Mouse (Mus musculus) midbrain, embryonic 14.5 days (tissue): ENCODE measurements around the gene Hs3st4. TPM values are rescaled to one million over a fixed set of nuclear protein-coding genes. Genes with fewer than 3 reads are reported as not detected.

Source experiments
- ATAC-seq: fragments of 200-750 bp; cut with Nextera tagmentation; 2 replicates; pipeline ENCODE4 v1.8.0; 2017; ENCODE audit warnings: moderate number of reproducible peaks, moderate library complexity; ENCODE audit not compliant: low FRiP score, low TSS enrichment
- DNase-seq: peaks from one replicate; pipeline ENCODE4 v3.0.0-alpha.2; 2015
- H3K27ac ChIP-seq: fragments of 300-500 bp; sonication (generic); replicated peaks from 2 replicates; pipeline ENCODE4 v1.5.1; 2014; ENCODE audit warnings: mild to moderate bottlenecking, low read depth, low read length, moderate library complexity
- H3K27me3 ChIP-seq: fragments of 300-500 bp; sonication (generic); 2 replicates; pipeline ENCODE4 v1.6.1; 2014; ENCODE audit warnings: low read length, control low read depth, mixed read lengths; ENCODE audit not compliant: control insufficient read depth, insufficient read depth
- H3K36me3 ChIP-seq: fragments of 300-500 bp; sonication (generic); 2 replicates; pipeline ENCODE4 v1.6.1; 2014; ENCODE audit warnings: low read length, control low read depth; ENCODE audit not compliant: control insufficient read depth, insufficient read depth
- H3K4me1 ChIP-seq: fragments of 300-500 bp; sonication (generic); 2 replicates; pipeline ENCODE4 v1.6.1; 2014; ENCODE audit warnings: mild to moderate bottlenecking, antibody characterized with exemption, low read length, control low read depth; ENCODE audit not compliant: control insufficient read depth, insufficient read depth
- H3K4me2 ChIP-seq: fragments of 300-500 bp; sonication (generic); 2 replicates; pipeline ENCODE4 v1.6.1; 2014; ENCODE audit warnings: mild to moderate bottlenecking, low read length, moderate library complexity
- H3K4me3 ChIP-seq: fragments of 300-500 bp; sonication (generic); replicated peaks from 2 replicates; pipeline ENCODE4 v1.5.1; 2014; ENCODE audit warnings: low read depth, low read length
- H3K9ac ChIP-seq: fragments of 300-500 bp; sonication (generic); replicated peaks from 2 replicates; pipeline ENCODE4 v1.6.1; 2014; ENCODE audit warnings: mild to moderate bottlenecking, low read length, moderate library complexity
- H3K9me3 ChIP-seq: fragments of 300-500 bp; sonication (generic); 2 replicates; pipeline ENCODE4 v1.6.1; 2016; ENCODE audit warnings: low read length, control low read depth, mixed read lengths; ENCODE audit not compliant: control insufficient read depth
- whole genome bisulfite sequencing: fragments of 180-500 bp; shearing (Covaris S2); extraction: QIAGEN DNeasy Blood & Tissue Kit; methylation state at CpG from one replicate; pipeline ENCODE4 v1.1.7; 2014; 5-methylcytosine and 5-hydroxymethylcytosine counted together
- polyA plus RNA-seq: library from polyadenylated mRNA; unstranded; fragments of >200 nt; fragmentation: Nextera tagmentation; extraction: Ambion mirVana; gene quantifications from 2 replicates; pipeline ENCODE4 v1.2.1, GENCODE M21; 2014

The Hs3st4 gene
- polyA plus RNA-seq, 1 experiment from 2014 or later: 10.9 TPM

- no peak overlapping the region for H3K4me3 ChIP-seq
- H3K4me1 ChIP-seq: no peaks in the 10 kb centered on the region
- no peak for ATAC-seq
- no peak overlapping the region for H3K27ac ChIP-seq
- no peaks in the 10 kb centered on the region for H3K36me3 ChIP-seq
- H3K27me3 ChIP-seq: no peaks in the 10 kb centered on the region
- no peak overlapping the region for H3K4me2 ChIP-seq
- no peak overlapping the region for H3K9ac ChIP-seq
- no peaks in the 10 kb centered on the region for H3K9me3 ChIP-seq
- DNase-seq: no peak
Observed at GRCm38 (mm10) chr7:124047382-124047781, 64.7 kb downstream of the Hs3st4 start.

DNA sequence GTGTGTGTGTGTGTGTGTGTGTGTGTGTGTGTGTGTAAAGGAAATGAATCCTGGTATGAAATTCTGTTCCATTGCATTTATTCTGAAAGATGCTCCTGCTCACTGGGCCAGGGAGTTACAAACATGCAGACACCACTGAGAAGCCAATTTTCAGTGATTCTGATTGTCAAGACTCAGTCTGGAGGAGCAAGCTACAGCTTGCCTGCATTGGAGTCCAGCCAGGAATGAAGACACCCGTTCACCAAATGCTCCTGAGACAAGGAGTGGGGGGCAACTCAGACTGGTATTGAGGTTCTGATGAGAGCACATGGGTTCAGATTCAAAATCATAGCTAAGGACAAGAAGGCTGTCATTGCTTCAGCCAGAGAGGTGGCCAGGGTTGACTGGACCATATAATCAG, 66.3 kb downstream of the Hs3st4 start:
- no peak for DNase-seq
- 85% methylated on average over 1 of the region's 1 CpGs for WGBS

GRCm38 (mm10) chr7:124050421-124050820, 67.8 kb downstream of the Hs3st4 start:
- Histone ChIP-seq H3K4me1 (no peaks in the 10 kb centered on the region), H3K4me3 (no peak overlapping the region), H3K36me3 (no peaks in the 10 kb centered on the region), H3K9ac (no peak overlapping the region), H3K9me3 (no peaks in the 10 kb centered on the region), H3K27ac (no peak overlapping the region), H3K27me3 (no peaks in the 10 kb centered on the region), H3K4me2 (no peak overlapping the region)
- DNase-seq (no peak), ATAC-seq (no peak)
- 91% methylated on average over 5 of the region's 5 CpGs for WGBS

More for the DNA sequence above, 66.3 kb downstream of the Hs3st4 start:
- Histone ChIP-seq H3K4me3 (no peak overlapping the region), H3K36me3 (no peaks in the 10 kb centered on the region), H3K4me2 (no peak overlapping the region), H3K27ac (no peak overlapping the region), H3K9ac (no peak overlapping the region), H3K4me1 (no peaks in the 10 kb centered on the region), H3K9me3 (no peaks in the 10 kb centered on the region), H3K27me3 (no peaks in the 10 kb centered on the region)
- no peak for ATAC-seq

- H3K27ac ChIP-seq: no peak overlapping the region
- H3K27me3 ChIP-seq: no peaks in the 10 kb centered on the region
- H3K4me3 ChIP-seq: no peak overlapping the region
- H3K4me1 ChIP-seq: no peaks in the 10 kb centered on the region
- DNase-seq: no peak
- ATAC-seq: no peak
- H3K9ac ChIP-seq: no peak overlapping the region
- H3K36me3 ChIP-seq: no peaks in the 10 kb centered on the region
- no peaks in the 10 kb centered on the region for H3K9me3 ChIP-seq
- no peak overlapping the region for H3K4me2 ChIP-seq
- WGBS: 71% methylated on average over 1 of the region's 1 CpGs
Observed at GRCm38 (mm10) chr7:124083741-124084140, 101.1 kb downstream of the Hs3st4 start.

- Histone ChIP-seq H3K36me3 (no peaks in the 10 kb centered on the region), H3K27ac (no peak overlapping the region), H3K9ac (no peak overlapping the region), H3K27me3 (no peaks in the 10 kb centered on the region), H3K4me3 (no peak overlapping the region), H3K9me3 (no peaks in the 10 kb centered on the region), H3K4me2 (no peak overlapping the region), H3K4me1 (no peaks in the 10 kb centered on the region)
- DNase-seq: peak; percentile 85
- no peak for ATAC-seq
- 6% methylated on average over 2 of the region's 2 CpGs for WGBS
Observed at GRCm38 (mm10) chr7:124129019-124129418, 146.3 kb downstream of the Hs3st4 start.

GRCm38 (mm10) chr7:124131312-124131711, 148.6 kb downstream of the Hs3st4 start:
- WGBS: 62% methylated on average over 7 of the region's 7 CpGs
- H3K27me3 ChIP-seq: no peaks in the 10 kb centered on the region
- no peak for ATAC-seq
- H3K9ac ChIP-seq: no peak overlapping the region
- H3K27ac ChIP-seq: no peak overlapping the region
- no peak overlapping the region for H3K4me2 ChIP-seq
- peak; percentile 51 for DNase-seq
- H3K36me3 ChIP-seq: no peaks in the 10 kb centered on the region
- no peak overlapping the region for H3K4me3 ChIP-seq
- no peaks in the 10 kb centered on the region for H3K9me3 ChIP-seq
- no peaks in the 10 kb centered on the region for H3K4me1 ChIP-seq

DNA sequence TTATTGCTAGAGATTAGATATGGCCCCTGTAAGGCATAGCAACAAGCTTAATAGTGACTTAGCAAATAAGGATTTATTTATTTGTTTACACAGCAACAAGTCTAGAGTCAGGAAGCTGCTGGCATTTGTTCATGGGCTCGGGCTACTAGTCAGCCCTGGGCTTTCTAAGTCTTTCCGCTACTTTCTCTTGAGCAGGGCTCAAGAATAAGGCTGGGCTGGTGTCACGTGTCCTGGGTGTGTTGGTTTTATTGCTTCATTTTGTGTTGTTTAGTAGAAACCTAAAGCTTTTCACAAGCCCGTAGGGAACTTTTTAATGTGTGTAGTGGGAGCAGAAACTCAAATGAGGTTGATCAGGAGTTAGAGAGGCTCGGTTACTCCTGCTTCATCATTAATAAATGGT, 153.5 kb downstream of the Hs3st4 start:
- DNase-seq: no peak
- no peak overlapping the region for H3K4me2 ChIP-seq
- H3K9ac ChIP-seq: no peak overlapping the region
- no peak overlapping the region for H3K27ac ChIP-seq
- no peaks in the 10 kb centered on the region for H3K36me3 ChIP-seq
- no peaks in the 10 kb centered on the region for H3K4me1 ChIP-seq
- H3K4me3 ChIP-seq: no peak overlapping the region
- H3K27me3 ChIP-seq: no peaks in the 10 kb centered on the region
- no peak for ATAC-seq
- no peaks in the 10 kb centered on the region for H3K9me3 ChIP-seq
- 83% methylated on average over 5 of the region's 5 CpGs for WGBS

DNA sequence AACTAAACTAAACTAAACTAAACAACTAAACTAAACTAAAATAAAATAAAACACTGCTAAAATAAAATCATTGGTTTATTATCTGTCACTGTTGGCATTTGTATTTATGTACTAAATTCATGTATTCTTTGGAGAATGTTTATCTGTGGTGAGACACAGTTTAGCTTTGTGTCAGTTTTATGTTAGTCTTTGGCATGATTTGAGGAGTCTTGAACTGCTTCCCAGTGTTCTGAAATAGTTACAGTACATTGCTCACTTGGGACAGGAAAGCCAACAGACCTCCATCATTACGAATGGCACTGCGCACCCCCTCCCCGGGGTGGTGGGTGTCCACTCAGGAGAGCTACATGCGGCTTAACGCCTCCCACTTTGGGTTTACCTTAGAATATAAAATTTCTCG, 158.6 kb downstream of the Hs3st4 start:
- H3K36me3 ChIP-seq: no peaks in the 10 kb centered on the region
- ATAC-seq: no peak
- no peak overlapping the region for H3K4me2 ChIP-seq
- no peak for DNase-seq
- no peaks in the 10 kb centered on the region for H3K27me3 ChIP-seq
- 96% methylated on average over 6 of the region's 6 CpGs for WGBS
- no peak overlapping the region for H3K27ac ChIP-seq
- no peaks in the 10 kb centered on the region for H3K9me3 ChIP-seq
- H3K4me1 ChIP-seq: no peaks in the 10 kb centered on the region
- no peak overlapping the region for H3K4me3 ChIP-seq
- no peak overlapping the region for H3K9ac ChIP-seq

DNA sequence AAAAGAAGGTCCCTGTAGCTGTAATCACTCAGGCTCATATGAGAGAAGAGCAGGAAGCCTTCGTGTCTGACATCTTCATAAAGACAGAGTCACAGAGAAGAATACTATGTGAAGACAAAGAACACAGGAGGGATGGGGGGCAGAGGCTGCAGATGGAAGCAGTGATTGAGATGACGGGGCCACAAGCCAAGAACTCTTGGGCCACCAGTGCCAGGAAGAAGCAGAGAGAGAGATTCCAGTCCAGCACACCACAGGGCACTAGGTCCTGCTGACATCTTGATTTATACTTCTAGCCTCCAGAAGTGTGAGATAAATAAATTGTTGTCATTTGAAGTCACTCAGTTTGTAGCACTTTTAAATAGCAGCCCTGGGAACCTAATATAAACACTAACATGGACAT, 168.2 kb downstream of the Hs3st4 start:
- Histone ChIP-seq H3K27ac (no peak overlapping the region), H3K9me3 (no peaks in the 10 kb centered on the region), H3K27me3 (no peaks in the 10 kb centered on the region), H3K9ac (no peak overlapping the region), H3K4me2 (no peak overlapping the region), H3K4me3 (no peak overlapping the region), H3K36me3 (no peaks in the 10 kb centered on the region), H3K4me1 (no peaks in the 10 kb centered on the region)
- ATAC-seq: no peak
- DNase-seq: no peak
- WGBS: 68% methylated on average over 2 of the region's 2 CpGs
